21 mouse cellular contexts compared by ENCODE assay signal in genomic region chr2:18169174-18169948, GRCm38 (mm10).
DNase-seq lines count a peak whose midpoint lies in the region; ATAC-seq and TF ChIP-seq lines count a peak whose summit lies in the region.
"Had no signal": no experiment of that assay in that cellular context is flagged by ENCODE, and none has a peak within 500 bp of the region (broad histone marks: within the 10 kb centered on the region; RNA-seq: fewer than 3 reads in every experiment).

No protein-coding gene starts in this region.

- no peaks in the 10 kb centered on the region for H3K9me3 ChIP-seq in liver, embryonic 11.5 days (ENCODE audit: control insufficient read depth, low read length)
- no peaks in the 10 kb centered on the region for H3K9me3 ChIP-seq in liver, postnatal 0 days (ENCODE audit: low read length)
- H3K9me3 ChIP-seq: embryonic facial prominence, embryonic 10.5 days; forebrain, embryonic 13.5 days; hindbrain, embryonic 13.5 days had no signal

- no peak for DNase-seq in liver, embryonic 11.5 days (ENCODE audit: low spot score)
- DNase-seq in liver, postnatal 0 days, result no peak
- DNase-seq in 416B (ENCODE audit: low read depth), result peak; percentile 78
- peak; percentile 56 for DNase-seq in MEL-GATA-1-ER (ENCODE audit: extremely low read depth, low read depth)
- no peak for DNase-seq in kidney, adult 9 months
- no peak for DNase-seq in cerebellum, postnatal 36 days
- no peak for DNase-seq in right cerebral cortex, postnatal 25 days
- DNase-seq: adrenal gland, postnatal 10 days; cerebellum, adult 11 months; cerebellum, adult 8-10 months; cerebellum, postnatal 14 days; forebrain, postnatal 0 days; gastrocnemius, postnatal 14 days; heart, postnatal 10 days; heart, postnatal 4 days had no signal

- H3K27ac ChIP-seq in liver, embryonic 11.5 days (ENCODE audit: low read depth, low read length), result no peak overlapping the region
- H3K27ac ChIP-seq in liver, postnatal 0 days (ENCODE audit: low read depth), result no peak overlapping the region
- H3K27ac ChIP-seq: embryonic facial prominence, embryonic 10.5 days; forebrain, embryonic 13.5 days; hindbrain, embryonic 13.5 days; hindbrain, postnatal 0 days had no signal

- peaks cover 5% of the 10 kb centered on the region; the same call in 1 of the 2 replicates for H3K36me3 ChIP-seq in liver, embryonic 11.5 days (ENCODE audit: control insufficient read depth, insufficient read depth, low read length)
- peaks cover 23% of the 10 kb centered on the region for H3K36me3 ChIP-seq in liver, postnatal 0 days (replicated peaks; ENCODE audit: insufficient read depth, low read length)

- TF ChIP-seq EP300 in liver, postnatal 0 days (IDR thresholded peaks at IDR 0.05; ENCODE audit: low read depth), result no peak

- WGBS in liver, embryonic 11.5 days, result 33% methylated on average over 1 of the region's 1 CpGs
- 49% methylated on average over 1 of the region's 1 CpGs for WGBS in liver, postnatal 0 days (ENCODE audit: insufficient replicate concordance)

- H3K4me2 ChIP-seq in liver, embryonic 11.5 days, result no peak overlapping the region
- no peak overlapping the region for H3K4me2 ChIP-seq in liver, postnatal 0 days (ENCODE audit: low read depth, low read length)
- H3K4me2 ChIP-seq: forebrain, embryonic 13.5 days; hindbrain, embryonic 13.5 days had no signal

- TF ChIP-seq CTCF in liver, postnatal 0 days (IDR thresholded peaks at IDR 0.05; ENCODE audit: low read depth), result no peak

- 0 out of 2 replicates have a peak, but pooled peaks cover 5% of the 10 kb centered on the region for H3K4me1 ChIP-seq in liver, embryonic 11.5 days (replicated peaks; ENCODE audit: control insufficient read depth, insufficient read depth, low read length)
- H3K4me1 ChIP-seq in liver, postnatal 0 days (ENCODE audit: insufficient read depth), result no peaks in the 10 kb centered on the region
- H3K4me1 ChIP-seq: embryonic facial prominence, embryonic 10.5 days; forebrain, embryonic 13.5 days; hindbrain, embryonic 13.5 days had no signal

- no peaks in the 10 kb centered on the region for H3K27me3 ChIP-seq in liver, embryonic 11.5 days (replicated peaks; ENCODE audit: control insufficient read depth, insufficient read depth, low read length)
- H3K27me3 ChIP-seq in liver, postnatal 0 days (ENCODE audit: insufficient read depth, low read length), result no peaks in the 10 kb centered on the region
- H3K27me3 ChIP-seq: CH12.LX; forebrain, embryonic 13.5 days; hindbrain, embryonic 13.5 days had no signal

- 0 out of 2 replicates have a peak, but pooled peaks have one; percentile 18 for ATAC-seq in liver, embryonic 11.5 days (replicated peaks; ENCODE audit: low FRiP score)
- no peak for ATAC-seq in liver, postnatal 0 days
- ATAC-seq in megakaryocyte progenitor cell, adult 5-6 weeks (replicated peaks; ENCODE audit: poor library complexity), result peak; percentile 84
- ATAC-seq: forebrain, embryonic 13.5 days; forebrain, postnatal 0 days; hindbrain, postnatal 0 days had no signal

- no peak overlapping the region for H3K9ac ChIP-seq in liver, embryonic 11.5 days (ENCODE audit: low read depth, low read length)
- H3K9ac ChIP-seq in liver, postnatal 0 days (replicated peaks), result no peak overlapping the region
- H3K9ac ChIP-seq: forebrain, embryonic 13.5 days; forebrain, postnatal 0 days; hindbrain, embryonic 13.5 days had no signal

- no peak overlapping the region for H3K4me3 ChIP-seq in liver, embryonic 11.5 days (ENCODE audit: low read depth, low read length)
- no peak overlapping the region for H3K4me3 ChIP-seq in liver, postnatal 0 days (ENCODE audit: low read depth, low read length)
- H3K4me3 ChIP-seq: embryonic facial prominence, embryonic 10.5 days; forebrain, embryonic 13.5 days; hindbrain, embryonic 13.5 days had no signal

Comparison
In these comparisons a context has a peak if more than half of its experiments do, and no peak if none do; other contexts are left out.
1. DNase-seq: peak in 416B (single experiment) and MEL-GATA-1-ER (single experiment); none in liver, embryonic 11.5 days (single experiment), liver, postnatal 0 days (single experiment), kidney, adult 9 months (single experiment), cerebellum, postnatal 36 days (0 of 2) and right cerebral cortex, postnatal 25 days (single experiment).